Mouse (Mus musculus): Measurements from ENCODE around the gene Olfr586. TPM values are rescaled to one million over a fixed set of nuclear protein-coding genes. Genes with fewer than 3 reads are reported as not detected.

Gene Olfr586
- not detected in 2 replicates for polyA plus RNA-seq (2015; fragmentation: Nextera tagmentation; extraction: Ambion mirVana)

DNA sequence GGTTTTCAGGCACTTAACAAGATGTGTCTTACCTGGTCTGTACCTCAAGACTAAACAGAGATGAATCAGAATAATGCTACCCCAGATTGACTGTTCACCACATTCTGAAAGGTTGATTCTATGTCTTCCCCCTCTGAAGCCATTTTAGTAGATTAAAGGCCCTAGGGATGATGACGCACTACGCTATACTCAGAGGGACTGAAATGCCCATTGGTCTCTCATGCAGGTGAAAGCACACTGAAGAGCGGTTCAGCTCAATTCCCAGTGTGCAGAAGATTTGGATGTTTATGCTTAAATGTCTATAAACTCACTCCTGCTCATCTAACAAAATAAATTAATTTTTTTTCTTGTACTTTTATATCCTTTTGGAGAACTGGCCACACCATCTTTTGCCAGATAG, at the start of gene Olfr586:
Gene Olfr586, minus strand, starts transcription at position 101 of the 400 bp plus-strand sequence.
- 97% methylated on average over 3 of the region's 3 CpGs for WGBS
- Histone ChIP-seq H3K4me1 (no peaks in the 10 kb centered on the region), H3K27me3 (no peaks in the 10 kb centered on the region), H3K36me3 (no peaks in the 10 kb centered on the region), H3K9me3 (no peaks in the 10 kb centered on the region), H3K9ac (replicated peaks) (no peak within 1 kb of the TSS), H3K4me3 (no peak within 1 kb of the TSS), H3K4me2 (replicated peaks) (no peak within 1 kb of the TSS), H3K27ac (replicated peaks) (no peak within 1 kb of the TSS)
- ATAC-seq (replicated peaks) = no peak

DNA sequence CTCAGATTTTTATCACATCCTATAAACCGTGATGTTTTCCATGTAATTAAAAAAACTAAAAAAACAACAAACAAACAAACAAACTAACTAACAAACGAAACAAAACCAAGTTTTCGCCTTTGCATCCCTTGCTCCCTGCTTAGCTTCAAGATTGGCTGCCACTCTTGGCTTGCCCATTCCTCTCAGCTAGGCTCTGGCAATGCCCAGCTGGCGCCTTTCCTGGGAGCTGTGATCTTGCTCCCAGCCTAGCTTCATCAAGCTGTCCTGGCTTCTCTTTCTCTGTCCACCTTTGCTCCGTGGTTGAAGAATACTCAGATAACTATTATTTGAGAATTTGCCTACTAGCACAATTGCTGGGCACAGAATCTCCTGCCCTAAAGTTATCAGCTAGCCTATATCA, 44.3 kb upstream of the Olfr586 start:
- no peak for ATAC-seq (replicated peaks)
- Histone ChIP-seq H3K4me1 (no peaks in the 10 kb centered on the region), H3K4me2 (replicated peaks) (no peak overlapping the region), H3K9ac (replicated peaks) (no peak overlapping the region), H3K27me3 (no peaks in the 10 kb centered on the region), H3K36me3 (no peaks in the 10 kb centered on the region), H3K4me3 (no peak overlapping the region), H3K9me3 (no peaks in the 10 kb centered on the region), H3K27ac (replicated peaks) (no peak overlapping the region)
- WGBS = 80% methylated on average over 5 of the region's 5 CpGs

DNA sequence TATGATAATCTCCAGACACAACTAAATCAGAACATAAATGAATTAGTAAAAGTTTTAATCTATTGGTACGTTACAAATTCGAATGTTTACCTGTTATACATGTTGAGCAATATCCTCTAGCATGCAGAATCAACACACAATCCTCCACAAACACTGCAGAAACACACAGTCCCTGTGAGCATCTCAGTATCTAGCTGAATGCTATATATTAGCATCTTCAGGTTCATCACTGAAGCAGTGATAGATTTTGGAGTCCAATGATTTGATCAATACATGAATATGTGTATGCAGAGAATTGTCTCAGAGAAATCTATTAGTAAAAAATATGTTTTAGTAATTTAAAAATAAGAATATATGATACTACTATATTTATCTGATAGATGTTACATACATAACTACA, 30.8 kb upstream of the Olfr586 start, which contains the start of gene Olfr589:
Gene Olfr589, minus strand, starts transcription at position 101 of the 400 bp plus-strand sequence.
- WGBS = 66% methylated on average over 2 of the region's 2 CpGs
- Histone ChIP-seq H3K36me3 (no peaks in the 10 kb centered on the region), H3K4me3 (no peak within 1 kb of the TSS), H3K9ac (replicated peaks) (no peak within 1 kb of the TSS), H3K4me2 (replicated peaks) (no peak within 1 kb of the TSS), H3K9me3 (no peaks in the 10 kb centered on the region), H3K27me3 (no peaks in the 10 kb centered on the region), H3K4me1 (no peaks in the 10 kb centered on the region), H3K27ac (replicated peaks) (no peak within 1 kb of the TSS)
- no peak for ATAC-seq (replicated peaks)

DNA sequence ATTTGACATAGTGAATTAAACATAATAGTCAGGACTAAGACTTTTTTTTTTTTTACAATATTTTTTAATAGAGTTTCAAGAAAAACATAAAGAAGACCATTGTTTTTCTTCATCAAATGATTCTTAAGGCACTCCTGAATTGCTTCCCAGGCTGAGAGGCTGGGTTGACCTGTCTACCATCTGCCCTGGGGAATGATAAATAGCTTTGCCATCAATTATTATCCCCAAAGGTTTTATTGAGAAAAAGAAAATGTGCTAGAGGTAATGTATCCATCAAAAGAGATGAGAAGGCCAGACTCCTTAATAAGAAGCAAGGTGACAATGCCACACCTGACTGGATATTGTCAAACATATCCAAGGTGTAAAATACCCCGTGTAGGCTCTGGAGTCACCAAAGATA, 15.1 kb upstream of the Olfr586 start, which contains the start of gene Olfr588-ps1:
Gene Olfr588-ps1, plus strand, starts transcription at position 301 of the 400 bp plus-strand sequence.
- H3K4me3 ChIP-seq = no peak within 1 kb of the TSS
- ATAC-seq (replicated peaks) = no peak
- no peaks in the 10 kb centered on the region for H3K4me1 ChIP-seq
- no peaks in the 10 kb centered on the region for H3K27me3 ChIP-seq
- no peak within 1 kb of the TSS for H3K4me2 ChIP-seq (replicated peaks)
- H3K9me3 ChIP-seq = no peaks in the 10 kb centered on the region
- 83% methylated on average over 1 of the region's 1 CpGs for whole genome bisulfite sequencing
- H3K9ac ChIP-seq (replicated peaks) = no peak within 1 kb of the TSS
- no peak within 1 kb of the TSS for H3K27ac ChIP-seq (replicated peaks)
- H3K36me3 ChIP-seq = no peaks in the 10 kb centered on the region

DNA sequence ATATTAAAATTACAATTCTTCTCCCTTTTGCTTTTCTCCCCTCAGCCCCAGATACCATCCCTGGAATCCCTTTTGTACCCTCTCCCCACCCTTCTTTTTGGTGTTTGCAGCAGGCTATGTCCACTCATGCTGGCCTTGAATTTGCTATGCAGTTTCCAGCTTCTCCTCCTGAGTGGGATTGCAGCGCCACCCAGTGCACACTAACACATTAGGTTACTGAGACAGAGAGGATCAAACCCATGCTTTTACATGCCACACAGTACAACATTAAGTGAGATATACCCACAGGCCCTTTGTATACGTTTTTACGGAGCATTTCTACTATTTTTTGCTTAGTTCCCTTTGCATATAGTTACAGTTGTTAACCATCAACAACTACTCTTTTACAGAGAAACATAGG, 6.0 kb downstream of the Olfr586 start:
- Histone ChIP-seq H3K27me3 (no peaks in the 10 kb centered on the region), H3K36me3 (no peaks in the 10 kb centered on the region), H3K4me2 (replicated peaks) (no peak overlapping the region), H3K4me3 (no peak overlapping the region), H3K9ac (replicated peaks) (no peak overlapping the region), H3K4me1 (no peaks in the 10 kb centered on the region), H3K9me3 (no peaks in the 10 kb centered on the region), H3K27ac (replicated peaks) (no peak overlapping the region)
- ATAC-seq (replicated peaks) = no peak
- 50% methylated on average over 3 of the region's 3 CpGs for WGBS

DNA sequence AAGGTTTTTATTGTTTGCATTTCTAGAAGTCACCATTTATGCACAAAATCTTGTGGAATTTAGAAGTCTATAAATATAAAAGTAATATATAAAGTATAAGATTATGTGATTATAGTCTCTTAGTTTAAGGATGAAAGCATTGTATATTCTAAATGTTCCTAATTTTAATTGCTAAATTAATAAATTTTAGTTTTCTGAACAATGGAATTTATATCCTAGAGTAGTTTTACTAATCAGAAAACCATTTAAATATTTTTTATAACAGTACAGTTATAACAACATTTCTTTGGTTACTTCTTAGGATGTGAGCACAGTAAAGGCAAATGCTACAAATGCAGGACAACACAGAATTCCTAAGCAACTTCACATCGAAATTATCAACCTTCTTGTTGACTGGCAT, 28.0 kb downstream of the Olfr586 start, which contains the start of gene Olfr585:
Gene Olfr585, plus strand, starts transcription at position 301 of the 400 bp plus-strand sequence.
- H3K4me1 ChIP-seq = no peaks in the 10 kb centered on the region
- H3K4me3 ChIP-seq = no peak within 1 kb of the TSS
- no peak within 1 kb of the TSS for H3K4me2 ChIP-seq (replicated peaks)
- no peak within 1 kb of the TSS for H3K9ac ChIP-seq (replicated peaks)
- ATAC-seq (replicated peaks) = no peak
- H3K9me3 ChIP-seq = no peaks in the 10 kb centered on the region
- no peak within 1 kb of the TSS for H3K27ac ChIP-seq (replicated peaks)
- H3K27me3 ChIP-seq = no peaks in the 10 kb centered on the region
- 83% methylated on average over 1 of the region's 1 CpGs for WGBS
- no peaks in the 10 kb centered on the region for H3K36me3 ChIP-seq

DNA sequence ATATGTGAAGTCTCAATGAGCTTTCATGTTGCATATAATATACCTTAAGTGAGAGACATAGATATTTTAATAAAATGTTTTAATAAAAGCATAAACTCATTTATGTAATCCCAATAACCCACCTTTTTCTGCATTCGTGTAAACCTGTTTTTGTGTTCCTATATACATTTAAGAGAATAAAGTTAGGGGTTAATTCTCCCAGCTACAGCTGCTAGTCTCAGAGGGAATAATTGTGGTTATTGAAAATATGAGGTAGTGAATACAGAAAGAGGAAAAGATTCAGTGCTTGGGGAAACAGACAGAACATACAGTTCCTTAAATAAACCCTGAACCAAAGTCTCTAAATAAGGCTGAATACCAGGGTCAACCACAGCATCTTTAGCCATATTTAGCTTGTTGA, 43.9 kb downstream of the Olfr586 start, which contains the start of gene Olfr584:
Gene Olfr584, plus strand, starts transcription at position 301 of the 400 bp plus-strand sequence.
- no peaks in the 10 kb centered on the region for H3K9me3 ChIP-seq
- no peak within 1 kb of the TSS for H3K9ac ChIP-seq (replicated peaks)
- no peak for ATAC-seq (replicated peaks)
- no peaks in the 10 kb centered on the region for H3K4me1 ChIP-seq
- H3K4me3 ChIP-seq = no peak within 1 kb of the TSS
- H3K4me2 ChIP-seq (replicated peaks) = no peak within 1 kb of the TSS
- no peaks in the 10 kb centered on the region for H3K36me3 ChIP-seq
- no peaks in the 10 kb centered on the region for H3K27me3 ChIP-seq
- WGBS = 81% methylated on average over 1 of the region's 1 CpGs
- no peak within 1 kb of the TSS for H3K27ac ChIP-seq (replicated peaks)

Other genes starting within 250 kb of the Olfr586 start
- gene Olfr568, start 248.5 kb downstream of the Olfr586 start, polyA plus RNA-seq (2015; fragmentation: Nextera tagmentation; extraction: Ambion mirVana) = not detected in 2 replicates
- gene Olfr569, start 234.8 kb downstream of the Olfr586 start, polyA plus RNA-seq (2015; fragmentation: Nextera tagmentation; extraction: Ambion mirVana) = not detected in 2 replicates
- 0.13 TPM in 1 of 2 replicates, not detected in the other for gene Olfr570, start 231.1 kb downstream of the Olfr586 start, polyA plus RNA-seq (2015; fragmentation: Nextera tagmentation; extraction: Ambion mirVana)
- gene Olfr571, start 208.1 kb downstream of the Olfr586 start, polyA plus RNA-seq (2015; fragmentation: Nextera tagmentation; extraction: Ambion mirVana) = not detected in 2 replicates
- not detected in 2 replicates for gene Olfr572, start 201.2 kb downstream of the Olfr586 start, polyA plus RNA-seq (2015; fragmentation: Nextera tagmentation; extraction: Ambion mirVana)
- not detected in 2 replicates for gene Olfr573-ps1, start 183.1 kb downstream of the Olfr586 start, polyA plus RNA-seq (2015; fragmentation: Nextera tagmentation; extraction: Ambion mirVana)
- gene Olfr574, start 177.2 kb downstream of the Olfr586 start, polyA plus RNA-seq (2015; fragmentation: Nextera tagmentation; extraction: Ambion mirVana) = not detected in 2 replicates
- not detected in 2 replicates for gene Olfr575, start 166.9 kb downstream of the Olfr586 start, polyA plus RNA-seq (2015; fragmentation: Nextera tagmentation; extraction: Ambion mirVana)
- not detected in 2 replicates for gene Olfr576, start 163.0 kb downstream of the Olfr586 start, polyA plus RNA-seq (2015; fragmentation: Nextera tagmentation; extraction: Ambion mirVana)
- gene Olfr577, start 149.7 kb downstream of the Olfr586 start, polyA plus RNA-seq (2015; fragmentation: Nextera tagmentation; extraction: Ambion mirVana) = not detected in 2 replicates
- not detected in 2 replicates for gene Olfr578, start 136.3 kb downstream of the Olfr586 start, polyA plus RNA-seq (2015; fragmentation: Nextera tagmentation; extraction: Ambion mirVana)
- gene Olfr582, start 87.6 kb downstream of the Olfr586 start, polyA plus RNA-seq (2015; fragmentation: Nextera tagmentation; extraction: Ambion mirVana) = not detected in 2 replicates
- gene Olfr583, start 74.3 kb downstream of the Olfr586 start, polyA plus RNA-seq (2015; fragmentation: Nextera tagmentation; extraction: Ambion mirVana) = not detected in 2 replicates
- not detected in 2 replicates for gene Olfr584, start 43.8 kb downstream of the Olfr586 start, polyA plus RNA-seq (2015; fragmentation: Nextera tagmentation; extraction: Ambion mirVana)
- not detected in 2 replicates for gene Olfr585, start 27.9 kb downstream of the Olfr586 start, polyA plus RNA-seq (2015; fragmentation: Nextera tagmentation; extraction: Ambion mirVana)
- gene Olfr588-ps1, start 15.2 kb upstream of the Olfr586 start, polyA plus RNA-seq (2015; fragmentation: Nextera tagmentation; extraction: Ambion mirVana) = not detected in 2 replicates
- gene Olfr589, start 30.7 kb upstream of the Olfr586 start, polyA plus RNA-seq (2015; fragmentation: Nextera tagmentation; extraction: Ambion mirVana) = not detected in 2 replicates
- not detected in 2 replicates for gene Olfr591, start 52.7 kb upstream of the Olfr586 start, polyA plus RNA-seq (2015; fragmentation: Nextera tagmentation; extraction: Ambion mirVana)
- not detected in 2 replicates for gene Olfr592, start 59.2 kb upstream of the Olfr586 start, polyA plus RNA-seq (2015; fragmentation: Nextera tagmentation; extraction: Ambion mirVana)
- gene Olfr593, start 86.2 kb upstream of the Olfr586 start, polyA plus RNA-seq (2015; fragmentation: Nextera tagmentation; extraction: Ambion mirVana) = not detected in 2 replicates
- not detected in 2 replicates for gene Olfr594, start 91.4 kb upstream of the Olfr586 start, polyA plus RNA-seq (2015; fragmentation: Nextera tagmentation; extraction: Ambion mirVana)
- not detected in 2 replicates for gene Usp17ld, start 126.9 kb upstream of the Olfr586 start, polyA plus RNA-seq (2015; fragmentation: Nextera tagmentation; extraction: Ambion mirVana)
- not detected in 2 replicates for gene Olfr596, start 180.0 kb upstream of the Olfr586 start, polyA plus RNA-seq (2015; fragmentation: Nextera tagmentation; extraction: Ambion mirVana)
- gene Olfr597, start 190.7 kb upstream of the Olfr586 start, polyA plus RNA-seq (2015; fragmentation: Nextera tagmentation; extraction: Ambion mirVana) = not detected in 2 replicates
- not detected in 2 replicates for gene Olfr598, start 197.9 kb upstream of the Olfr586 start, polyA plus RNA-seq (2015; fragmentation: Nextera tagmentation; extraction: Ambion mirVana)
- gene Olfr599, start 210.3 kb upstream of the Olfr586 start, polyA plus RNA-seq (2015; fragmentation: Nextera tagmentation; extraction: Ambion mirVana) = not detected in 2 replicates
- not detected in 2 replicates for gene Olfr600, start 224.0 kb upstream of the Olfr586 start, polyA plus RNA-seq (2015; fragmentation: Nextera tagmentation; extraction: Ambion mirVana)
- gene Olfr601, start 237.0 kb upstream of the Olfr586 start, polyA plus RNA-seq (2015; fragmentation: Nextera tagmentation; extraction: Ambion mirVana) = not detected in 2 replicates

Measured in forebrain, embryonic 15.5 days (tissue).